Mouse (Mus musculus): Measurements from ENCODE around the gene 1700109H08Rik. TPM values are rescaled to one million over a fixed set of nuclear protein-coding genes. Genes with fewer than 3 reads are reported as not detected.
"Not testable (repeated sequence)": the region's sequence is repeated elsewhere in the genome, so short reads cannot be mapped to it uniquely, and the experiment has no call there.

1700109H08Rik gene
- polyA plus RNA-seq (2015; fragmentation: Nextera tagmentation; extraction: Ambion mirVana), result 2.2 and 2.9 TPM in 2 replicates

GRCm38 (mm10) chr5:3571266-3571665 lies at the start of gene 1700109H08Rik:
Gene 1700109H08Rik, plus strand, starts transcription at chr5:3571566.
- 96% methylated on average over 4 of the region's 4 CpGs for WGBS
- H3K9ac ChIP-seq, result no peak within 1 kb of the TSS
- H3K36me3 ChIP-seq, result peaks cover 87% of the 10 kb centered on the region
- no peak within 1 kb of the TSS for H3K27ac ChIP-seq (replicated peaks)
- no peaks in the 10 kb centered on the region for H3K9me3 ChIP-seq
- H3K4me1 ChIP-seq (replicated peaks), result no peaks in the 10 kb centered on the region
- H3K27me3 ChIP-seq, result no peaks in the 10 kb centered on the region
- no peak within 1 kb of the TSS for H3K4me3 ChIP-seq
- no peak within 1 kb of the TSS for H3K4me2 ChIP-seq
- ATAC-seq (ENCODE audit: low FRiP score, low read depth), result no peak

GRCm38 (mm10) chr5:3521741-3522140 lies 49.6 kb upstream of the 1700109H08Rik start:
- Histone ChIP-seq H3K27ac (replicated peaks) (no peak overlapping the region), H3K9ac (no peak overlapping the region), H3K4me2 (no peak overlapping the region), H3K4me1 (replicated peaks) (no peaks in the 10 kb centered on the region), H3K9me3 (no peaks in the 10 kb centered on the region), H3K36me3 (no peaks in the 10 kb centered on the region), H3K27me3 (no peaks in the 10 kb centered on the region), H3K4me3 (no peak overlapping the region)
- no peak for ATAC-seq (ENCODE audit: low FRiP score, low read depth)
- 72% methylated on average over 12 of the region's 12 CpGs for WGBS

GRCm38 (mm10) chr5:3522826-3523225 lies 48.5 kb upstream of the 1700109H08Rik start:
- Histone ChIP-seq H3K4me3 (no peak overlapping the region), H3K4me1 (replicated peaks) (no peaks in the 10 kb centered on the region), H3K9me3 (no peaks in the 10 kb centered on the region), H3K27ac (replicated peaks) (no peak overlapping the region), H3K27me3 (no peaks in the 10 kb centered on the region), H3K36me3 (no peaks in the 10 kb centered on the region), H3K4me2 (no peak overlapping the region), H3K9ac (no peak overlapping the region)
- no peak for ATAC-seq (ENCODE audit: low FRiP score, low read depth)
- 95% methylated on average over 10 of the region's 10 CpGs for WGBS

- Histone ChIP-seq H3K9ac (no peak overlapping the region), H3K4me2 (no peak overlapping the region), H3K27ac (replicated peaks) (no peak overlapping the region), H3K27me3 (no peaks in the 10 kb centered on the region), H3K4me1 (replicated peaks) (no peaks in the 10 kb centered on the region), H3K9me3 (no peaks in the 10 kb centered on the region), H3K4me3 (no peak overlapping the region), H3K36me3 (no peaks in the 10 kb centered on the region)
- ATAC-seq (ENCODE audit: low FRiP score, low read depth), result no peak; the same call in 1 of the 2 replicates
- 46% methylated on average over 5 of the region's 5 CpGs for WGBS
These were observed 44.2 kb upstream of the 1700109H08Rik start for GRCm38 (mm10) chr5:3527041-3527691.

GRCm38 (mm10) chr5:3529585-3530189 lies 41.7 kb upstream of the 1700109H08Rik start:
- 62% methylated on average over 10 of the region's 10 CpGs for WGBS
- H3K9me3 ChIP-seq, result no peaks in the 10 kb centered on the region
- H3K4me2 ChIP-seq, result no peak overlapping the region
- no peak overlapping the region for H3K4me3 ChIP-seq
- H3K36me3 ChIP-seq, result no peaks in the 10 kb centered on the region
- H3K27ac ChIP-seq (replicated peaks), result no peak overlapping the region
- no peaks in the 10 kb centered on the region for H3K4me1 ChIP-seq (replicated peaks)
- no peaks in the 10 kb centered on the region for H3K27me3 ChIP-seq
- no peak overlapping the region for H3K9ac ChIP-seq
- 0 out of 2 replicates have a peak, but pooled peaks have one; percentile 34 for ATAC-seq (ENCODE audit: low FRiP score, low read depth)

- H3K9ac ChIP-seq; H3K27ac ChIP-seq (replicated peaks); H3K27me3 ChIP-seq; ATAC-seq (ENCODE audit: low FRiP score, low read depth); H3K9me3 ChIP-seq; H3K36me3 ChIP-seq; H3K4me2 ChIP-seq; H3K4me1 ChIP-seq (replicated peaks); H3K4me3 ChIP-seq: not testable (repeated sequence)
These were observed 39.3 kb upstream of the 1700109H08Rik start for GRCm38 (mm10) chr5:3532048-3532447.

- 67% methylated on average over 3 of the region's 3 CpGs for WGBS
- ATAC-seq (ENCODE audit: low FRiP score, low read depth), result no peak
- H3K27ac ChIP-seq (replicated peaks), result no peak overlapping the region
- no peaks in the 10 kb centered on the region for H3K9me3 ChIP-seq
- no peak overlapping the region for H3K4me2 ChIP-seq
- H3K4me1 ChIP-seq (replicated peaks), result no peaks in the 10 kb centered on the region
- H3K27me3 ChIP-seq, result no peaks in the 10 kb centered on the region
- H3K4me3 ChIP-seq, result no peak overlapping the region
- H3K36me3 ChIP-seq, result no peaks in the 10 kb centered on the region
- H3K9ac ChIP-seq, result no peak overlapping the region
These were observed 34.7 kb upstream of the 1700109H08Rik start for GRCm38 (mm10) chr5:3536592-3537212.

GRCm38 (mm10) chr5:3538505-3539472 lies 32.6 kb upstream of the 1700109H08Rik start:
- Histone ChIP-seq H3K4me3 (no peak overlapping the region), H3K36me3 (no peaks in the 10 kb centered on the region), H3K4me1 (replicated peaks) (no peaks in the 10 kb centered on the region), H3K9ac (no peak overlapping the region), H3K9me3 (no peaks in the 10 kb centered on the region), H3K27me3 (no peaks in the 10 kb centered on the region), H3K27ac (replicated peaks) (no peak overlapping the region), H3K4me2 (no peak overlapping the region)
- ATAC-seq (ENCODE audit: low FRiP score, low read depth), result no peak
- 72% methylated on average over 11 of the region's 11 CpGs for WGBS

- no peak overlapping the region for H3K9ac ChIP-seq
- H3K4me1 ChIP-seq (replicated peaks), result peaks cover 16% of the 10 kb centered on the region
- H3K27me3 ChIP-seq, result no peaks in the 10 kb centered on the region
- 0 out of 2 replicates have a peak, but pooled peaks cover under 1% of the 10 kb centered on the region for H3K36me3 ChIP-seq
- no peak overlapping the region for H3K4me3 ChIP-seq
- no peak overlapping the region for H3K27ac ChIP-seq (replicated peaks)
- no peaks in the 10 kb centered on the region for H3K9me3 ChIP-seq
- 86% methylated on average over 6 of the region's 6 CpGs for WGBS
- ATAC-seq (ENCODE audit: low FRiP score, low read depth), result no peak
- no peak overlapping the region for H3K4me2 ChIP-seq
These were observed 29.5 kb upstream of the 1700109H08Rik start for GRCm38 (mm10) chr5:3541871-3542270.

- peak; percentile 96 for ATAC-seq (ENCODE audit: low FRiP score, low read depth)
- H3K9me3 ChIP-seq, result no peaks in the 10 kb centered on the region
- peak within 1 kb of the TSS; percentile 92 for H3K27ac ChIP-seq (replicated peaks)
- H3K4me3 ChIP-seq, result peak within 1 kb of the TSS; percentile 93
- under 1% methylated on average over 58 of the region's 80 CpGs for WGBS
- H3K4me1 ChIP-seq (replicated peaks), result peaks cover 16% of the 10 kb centered on the region
- peak within 1 kb of the TSS; percentile 84 for H3K9ac ChIP-seq
- H3K36me3 ChIP-seq, result 0 out of 2 replicates have a peak, but pooled peaks cover 3% of the 10 kb centered on the region
- no peaks in the 10 kb centered on the region for H3K27me3 ChIP-seq
- peak within 1 kb of the TSS; percentile 77 for H3K4me2 ChIP-seq
These were observed 27.5 kb upstream of the 1700109H08Rik start, which contains the start of gene Fam133b for GRCm38 (mm10) chr5:3543629-3544479. Gene Fam133b, plus strand, starts transcription at chr5:3543833.

GRCm38 (mm10) chr5:3544480-3544769 lies 26.9 kb upstream of the 1700109H08Rik start:
- Histone ChIP-seq H3K4me3 (peak overlapping the region; percentile 93), H3K4me1 (replicated peaks) (peaks cover 16% of the 10 kb centered on the region), H3K9ac (peak overlapping the region; percentile 84), H3K36me3 (0 out of 2 replicates have a peak, but pooled peaks cover 3% of the 10 kb centered on the region), H3K9me3 (no peaks in the 10 kb centered on the region), H3K4me2 (peak overlapping the region; percentile 77), H3K27me3 (no peaks in the 10 kb centered on the region), H3K27ac (replicated peaks) (peak overlapping the region; percentile 92)
- peak; percentile 31; the same call in 1 of the 2 replicates for ATAC-seq (ENCODE audit: low FRiP score, low read depth)
- 6% methylated on average over 7 of the region's 7 CpGs for WGBS

Measured in hindbrain, embryonic 15.5 days (tissue).